Mouse (Mus musculus) c-Kit-positive CD71-positive TER-119-positive erythroid progenitor cells, embryonic 14.5 days (primary cell): Measurements from ENCODE around the gene Alox12.

Experiments
- DNase-seq: peaks from one replicate; pipeline ENCODE4 v3.0.0-alpha.2; 2013; ENCODE audit warnings: low spot score

The Alox12 gene

DNA sequence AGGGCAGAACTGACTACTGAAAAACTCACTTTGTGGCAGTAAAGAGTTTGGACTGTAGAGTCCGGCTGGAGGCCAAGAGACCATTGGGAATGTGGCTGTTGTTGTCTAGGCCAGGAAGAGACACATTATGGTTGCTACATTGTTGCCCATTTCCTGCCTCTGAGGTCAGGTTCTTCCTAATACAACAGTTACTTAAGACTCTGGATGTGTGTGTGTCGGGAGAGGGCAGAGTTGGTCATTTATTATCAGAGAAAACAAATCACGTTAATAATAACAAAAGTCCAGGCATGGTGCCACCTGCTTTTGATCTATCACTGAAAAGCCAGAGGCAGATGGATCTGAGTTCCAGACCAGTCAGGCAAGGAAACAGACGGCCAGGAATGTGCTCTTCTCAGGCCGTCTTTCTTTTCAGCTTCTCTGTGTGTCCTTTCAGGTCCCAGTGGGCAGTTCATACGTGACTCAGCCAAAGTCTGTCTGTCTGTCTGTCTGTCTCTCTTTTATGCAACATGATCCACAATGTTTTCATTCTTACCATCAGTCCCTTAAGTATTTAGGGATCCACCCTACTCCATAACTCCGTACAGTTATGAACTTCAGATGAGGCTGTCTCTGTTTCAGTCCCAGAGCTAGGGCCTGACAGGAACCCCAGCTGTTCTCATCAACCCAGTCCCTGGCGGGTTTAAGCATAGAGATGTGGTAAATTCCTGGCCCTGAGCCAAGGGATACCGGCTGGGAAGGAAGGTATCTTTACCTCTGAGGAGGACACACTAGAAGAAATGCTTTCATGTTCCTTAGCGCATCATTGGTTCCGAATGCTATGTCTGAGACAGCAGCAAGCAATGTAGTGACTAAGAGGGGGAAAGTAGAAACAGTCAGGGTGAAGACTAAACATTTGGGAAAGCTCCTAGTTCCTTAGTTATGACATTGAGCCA lies 61.5 kb downstream of the Alox12 start:
- DNase-seq, result no peak

DNA sequence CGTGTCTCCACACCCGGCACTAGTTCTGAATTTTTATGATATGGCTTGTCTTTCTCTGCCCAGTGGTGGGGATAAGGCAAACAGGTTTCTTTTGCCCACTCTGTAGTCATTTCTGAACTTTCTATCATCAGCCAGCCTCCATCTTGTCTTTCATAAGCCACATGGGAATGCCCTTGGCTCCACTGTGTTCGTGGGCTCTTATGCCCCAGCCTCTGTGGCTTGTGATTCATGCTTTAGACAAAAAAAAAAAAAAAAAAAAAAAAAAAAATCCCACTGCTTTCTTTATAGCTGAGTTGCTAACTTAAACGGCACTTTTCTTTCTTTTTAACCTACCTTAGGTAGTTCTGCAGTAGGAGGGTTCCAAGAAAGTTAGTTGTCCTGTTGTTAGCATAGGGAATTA lies 63.0 kb downstream of the Alox12 start:
- DNase-seq, result no peak
